Mouse (Mus musculus): ENCODE results near the gene Ap3m1. TPM values are rescaled to one million over a fixed set of nuclear protein-coding genes. Genes with fewer than 3 reads are reported as not detected.

The Ap3m1 gene
- polyA plus RNA-seq, 1 experiment from 2014 or later = 110 TPM

DNA sequence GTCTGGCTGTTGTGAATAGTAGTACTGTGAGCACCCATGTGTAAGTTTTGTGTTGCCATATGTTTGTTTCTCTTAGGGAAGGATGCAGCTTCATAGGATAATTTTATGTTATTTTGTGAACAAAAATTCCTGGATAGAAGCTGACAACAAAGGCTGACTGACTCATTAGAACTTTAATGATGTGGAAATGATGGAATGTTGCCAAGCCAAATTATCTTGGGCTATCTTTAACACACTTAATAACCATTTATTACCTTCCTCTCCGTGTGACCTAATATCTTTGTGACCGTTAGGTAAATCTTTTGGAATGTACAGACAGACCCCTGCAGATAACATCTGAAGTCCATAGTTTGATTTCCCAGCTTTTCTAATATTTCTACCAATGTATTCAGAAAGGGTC is 33.8 kb upstream of the Ap3m1 start:
- WGBS = 71% methylated on average over 2 of the region's 2 CpGs
- no peaks in the 10 kb centered on the region for H3K36me3 ChIP-seq
- H3K4me1 ChIP-seq (replicated peaks) = 0 out of 2 replicates have a peak, but pooled peaks cover 11% of the 10 kb centered on the region
- no peak overlapping the region for H3K27ac ChIP-seq
- H3K27me3 ChIP-seq (ENCODE audit: insufficient read depth, poor library complexity, severe bottlenecking) = no peaks in the 10 kb centered on the region
- no peaks in the 10 kb centered on the region for H3K9me3 ChIP-seq
- DNase-seq (ENCODE audit: low spot score) = no peak
- no peak overlapping the region for H3K4me3 ChIP-seq

GRCm38 (mm10) chr14:21085666-21086065 is 33.4 kb upstream of the Ap3m1 start:
- Histone ChIP-seq H3K27ac (no peak overlapping the region), H3K36me3 (no peaks in the 10 kb centered on the region), H3K9me3 (no peaks in the 10 kb centered on the region), H3K27me3 (ENCODE audit: insufficient read depth, poor library complexity, severe bottlenecking) (no peaks in the 10 kb centered on the region), H3K4me3 (no peak overlapping the region), H3K4me1 (replicated peaks) (0 out of 2 replicates have a peak, but pooled peaks cover 11% of the 10 kb centered on the region)
- 87% methylated on average over 5 of the region's 5 CpGs for WGBS
- no peak for DNase-seq (ENCODE audit: low spot score)

GRCm38 (mm10) chr14:21082823-21083222 is 30.5 kb upstream of the Ap3m1 start:
- DNase-seq (ENCODE audit: low spot score) = no peak
- Histone ChIP-seq H3K4me3 (no peak overlapping the region), H3K27ac (no peak overlapping the region), H3K27me3 (ENCODE audit: insufficient read depth, poor library complexity, severe bottlenecking) (no peaks in the 10 kb centered on the region), H3K9me3 (no peaks in the 10 kb centered on the region), H3K4me1 (replicated peaks) (0 out of 2 replicates have a peak, but pooled peaks cover 8% of the 10 kb centered on the region), H3K36me3 (no peaks in the 10 kb centered on the region)
- WGBS = 65% methylated on average over 1 of the region's 1 CpGs

DNA sequence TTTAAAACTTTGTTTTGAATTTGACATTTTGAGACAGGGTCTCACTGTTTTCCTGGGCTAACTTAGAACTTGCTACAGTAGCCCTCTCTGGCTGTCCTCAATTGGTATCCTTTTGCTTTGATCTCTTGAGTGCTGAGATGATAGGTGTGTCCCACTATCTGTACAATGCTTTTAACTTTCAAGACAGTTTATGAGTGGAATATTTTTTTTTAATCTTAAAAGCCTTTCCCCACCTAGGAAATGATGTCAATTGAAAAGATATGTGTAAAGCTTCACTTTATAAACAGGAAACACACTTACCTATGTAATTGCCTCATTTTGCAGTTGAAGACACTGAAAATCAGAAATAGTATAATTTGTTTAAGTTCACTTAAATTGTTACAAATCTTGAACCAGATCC is 26.2 kb upstream of the Ap3m1 start:
- DNase-seq (ENCODE audit: low spot score) = no peak
- no peak overlapping the region for H3K4me3 ChIP-seq

GRCm38 (mm10) chr14:21077939-21078338 is 25.6 kb upstream of the Ap3m1 start:
- no peaks in the 10 kb centered on the region for H3K36me3 ChIP-seq
- no peaks in the 10 kb centered on the region for H3K9me3 ChIP-seq
- H3K4me3 ChIP-seq = no peak overlapping the region
- 90% methylated on average over 4 of the region's 4 CpGs for WGBS
- DNase-seq (ENCODE audit: low spot score) = no peak
- H3K27ac ChIP-seq = no peak overlapping the region
- H3K4me1 ChIP-seq (replicated peaks) = peaks cover 12% of the 10 kb centered on the region
- no peaks in the 10 kb centered on the region for H3K27me3 ChIP-seq (ENCODE audit: insufficient read depth, poor library complexity, severe bottlenecking)

More for the DNA sequence above, 26.2 kb upstream of the Ap3m1 start:
- Histone ChIP-seq H3K27me3 (ENCODE audit: insufficient read depth, poor library complexity, severe bottlenecking) (no peaks in the 10 kb centered on the region), H3K9me3 (no peaks in the 10 kb centered on the region), H3K36me3 (no peaks in the 10 kb centered on the region), H3K27ac (no peak overlapping the region), H3K4me1 (replicated peaks) (peaks cover 12% of the 10 kb centered on the region)

- WGBS = 53% methylated on average over 7 of the region's 7 CpGs
- DNase-seq (ENCODE audit: low spot score) = no peak
- Histone ChIP-seq H3K4me1 (replicated peaks) (peaks cover 12% of the 10 kb centered on the region), H3K9me3 (no peaks in the 10 kb centered on the region), H3K27ac (peak overlapping the region; percentile 91), H3K27me3 (ENCODE audit: insufficient read depth, poor library complexity, severe bottlenecking) (no peaks in the 10 kb centered on the region), H3K36me3 (no peaks in the 10 kb centered on the region), H3K4me3 (peak overlapping the region; percentile 73)
Observed at GRCm38 (mm10) chr14:21076501-21077194, 24.3 kb upstream of the Ap3m1 start.

DNA sequence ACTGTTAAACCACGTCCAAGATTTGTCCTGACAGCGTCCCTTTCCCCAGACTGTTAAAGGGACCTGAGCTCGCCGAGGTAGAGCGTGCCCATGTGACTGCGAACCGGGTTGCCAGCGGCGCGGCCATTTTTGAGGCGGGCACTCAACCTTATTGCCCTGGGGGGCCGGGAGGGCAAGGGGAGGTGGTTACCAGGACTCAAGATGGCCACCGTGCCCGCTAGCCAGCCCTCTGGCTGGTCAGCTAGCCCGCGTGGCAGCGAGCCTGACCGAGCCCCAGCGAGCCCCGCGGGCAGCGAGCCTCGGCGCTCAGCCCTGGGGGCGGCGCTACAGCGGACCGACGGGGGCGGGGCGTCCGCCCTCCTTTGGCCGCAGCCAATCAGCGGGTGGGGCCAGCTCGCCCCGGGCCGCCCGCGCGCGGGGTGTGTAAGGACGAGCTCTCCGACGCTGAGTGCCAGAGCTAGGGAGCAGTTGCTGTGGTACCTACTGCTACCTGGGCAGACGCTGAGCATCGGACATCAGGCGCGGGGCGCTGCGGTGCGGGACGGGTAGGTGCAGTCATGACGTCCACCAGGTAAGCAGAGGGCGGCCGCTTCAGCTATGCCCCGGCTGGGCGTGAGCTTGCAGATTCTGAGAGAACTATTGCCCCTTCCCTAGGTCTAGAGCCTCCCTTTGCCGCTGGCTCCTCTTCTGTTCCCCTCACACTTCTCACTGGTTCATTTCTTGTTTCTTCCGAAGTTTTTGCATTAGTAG is 23.6 kb upstream of the Ap3m1 start:
- no peaks in the 10 kb centered on the region for H3K36me3 ChIP-seq
- WGBS = under 1% methylated on average over 59 of the region's 59 CpGs
- peak; percentile 91 for DNase-seq (ENCODE audit: low spot score)
- H3K27ac ChIP-seq = peak overlapping the region; percentile 91
- H3K27me3 ChIP-seq (ENCODE audit: insufficient read depth, poor library complexity, severe bottlenecking) = no peaks in the 10 kb centered on the region
- no peaks in the 10 kb centered on the region for H3K9me3 ChIP-seq
- peak overlapping the region; percentile 73 for H3K4me3 ChIP-seq
- peaks cover 12% of the 10 kb centered on the region for H3K4me1 ChIP-seq (replicated peaks)

DNA sequence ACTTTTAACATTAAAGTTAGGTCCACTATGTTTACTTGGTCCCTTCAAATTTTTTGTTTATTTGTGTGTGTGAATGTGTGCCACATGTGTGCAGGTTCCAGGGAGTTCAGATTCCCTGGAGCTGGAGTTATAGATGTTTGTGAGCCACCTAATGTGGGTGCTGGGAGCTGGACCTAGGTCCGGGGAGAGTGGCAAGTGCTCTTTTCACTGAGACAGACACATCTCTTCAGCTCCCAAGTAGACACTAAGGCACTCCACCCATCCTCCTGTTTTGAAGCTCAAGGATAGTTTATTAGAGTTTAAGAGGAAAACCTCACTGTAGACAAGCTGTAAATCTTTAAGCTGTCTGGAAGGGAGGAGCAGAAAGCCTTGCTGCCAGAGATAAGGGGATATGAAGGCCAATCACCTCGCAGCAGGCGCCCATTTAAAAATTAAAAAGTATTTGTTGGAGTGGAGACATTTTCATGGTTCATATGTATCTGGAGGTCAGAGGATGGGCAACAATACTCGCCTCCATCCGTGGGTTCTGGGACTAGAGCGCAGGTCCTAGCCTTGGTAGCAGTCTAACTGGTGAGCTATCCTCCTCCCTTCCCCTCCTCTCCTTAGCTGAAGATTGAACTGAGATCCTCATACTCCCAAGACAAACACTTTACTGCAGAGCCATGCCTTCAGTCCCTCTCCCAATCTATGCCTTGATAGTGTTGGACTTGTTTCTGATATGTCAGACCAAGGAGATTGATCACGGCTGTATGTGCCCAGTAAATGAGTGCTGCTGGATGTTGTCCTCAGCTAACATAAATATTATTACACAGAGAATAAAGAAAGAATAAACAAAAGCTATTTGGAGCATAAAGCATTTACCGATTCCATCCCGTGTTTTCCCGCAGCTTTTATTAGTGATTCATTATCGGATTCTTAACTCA is 22.4 kb upstream of the Ap3m1 start:
- H3K4me3 ChIP-seq = peak overlapping the region; percentile 73
- H3K27ac ChIP-seq = no peak overlapping the region
- H3K9me3 ChIP-seq = no peaks in the 10 kb centered on the region
- 69% methylated on average over 11 of the region's 11 CpGs for WGBS
- no peak for DNase-seq (ENCODE audit: low spot score)
- peaks cover 12% of the 10 kb centered on the region for H3K4me1 ChIP-seq (replicated peaks)
- H3K36me3 ChIP-seq = no peaks in the 10 kb centered on the region
- no peaks in the 10 kb centered on the region for H3K27me3 ChIP-seq (ENCODE audit: insufficient read depth, poor library complexity, severe bottlenecking)

DNA sequence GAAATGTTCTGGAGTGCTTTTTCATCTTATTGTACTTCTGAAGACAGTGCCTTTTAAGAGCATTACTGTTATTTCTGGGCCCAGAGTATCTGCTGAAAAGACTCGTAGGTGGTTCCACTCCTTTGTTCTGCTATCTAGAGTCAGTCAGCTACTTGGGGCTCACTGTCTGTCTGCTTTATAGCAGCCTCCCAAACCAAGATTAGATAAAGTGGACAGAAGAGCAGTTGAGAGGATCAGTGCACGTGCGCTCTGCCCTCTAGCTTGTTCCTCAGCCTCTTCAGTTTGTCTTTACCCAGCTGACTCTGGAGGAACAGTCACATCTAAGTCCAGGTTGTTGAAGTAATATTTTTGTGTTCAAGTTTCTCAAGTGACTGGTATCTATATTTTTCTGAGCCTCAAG is 21.7 kb upstream of the Ap3m1 start:
- Histone ChIP-seq H3K4me1 (replicated peaks) (peaks cover 12% of the 10 kb centered on the region), H3K36me3 (no peaks in the 10 kb centered on the region), H3K27ac (no peak overlapping the region), H3K27me3 (ENCODE audit: insufficient read depth, poor library complexity, severe bottlenecking) (no peaks in the 10 kb centered on the region), H3K9me3 (no peaks in the 10 kb centered on the region), H3K4me3 (no peak overlapping the region)
- DNase-seq (ENCODE audit: low spot score) = no peak
- WGBS = 77% methylated on average over 3 of the region's 3 CpGs

GRCm38 (mm10) chr14:21069594-21069993 is 17.3 kb upstream of the Ap3m1 start:
- Histone ChIP-seq H3K36me3 (no peaks in the 10 kb centered on the region), H3K4me1 (replicated peaks) (no peaks in the 10 kb centered on the region), H3K9me3 (no peaks in the 10 kb centered on the region), H3K4me3 (no peak overlapping the region), H3K27me3 (ENCODE audit: insufficient read depth, poor library complexity, severe bottlenecking) (no peaks in the 10 kb centered on the region), H3K27ac (no peak overlapping the region)
- WGBS = 90% methylated on average over 5 of the region's 5 CpGs
- no peak for DNase-seq (ENCODE audit: low spot score)

DNA sequence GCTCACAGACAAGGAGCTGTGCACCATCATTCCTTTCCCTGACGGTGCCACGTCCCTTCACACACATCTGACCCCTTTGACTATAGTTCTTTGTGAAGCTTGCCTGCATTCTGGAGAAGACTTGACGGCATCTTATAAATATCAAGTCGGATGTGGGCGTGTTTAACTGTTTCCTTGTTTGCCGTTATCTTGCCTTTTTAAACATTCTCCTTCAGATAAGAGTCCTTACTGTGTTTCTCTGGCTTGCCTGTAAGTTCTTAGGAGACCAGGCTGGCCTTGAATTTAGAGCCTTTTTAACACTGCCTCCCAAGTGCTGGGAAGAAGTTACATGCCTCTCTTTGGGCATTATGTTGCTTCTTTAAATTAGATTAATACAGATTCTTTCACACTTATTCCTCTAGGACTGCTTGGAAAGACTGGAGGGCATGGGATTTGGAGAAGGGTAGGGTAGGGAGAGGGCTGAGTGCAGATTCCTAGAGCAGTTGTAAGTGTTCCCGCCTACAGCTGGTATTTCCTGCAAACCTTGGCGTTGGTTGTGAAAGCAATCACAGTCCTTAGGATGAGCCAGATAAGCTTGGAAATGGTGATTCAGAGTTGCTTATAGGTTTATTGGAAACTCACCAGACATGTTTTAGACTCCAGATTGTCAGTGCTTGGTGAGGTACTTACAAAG is 13.3 kb upstream of the Ap3m1 start:
- H3K9me3 ChIP-seq = no peaks in the 10 kb centered on the region
- no peaks in the 10 kb centered on the region for H3K27me3 ChIP-seq (ENCODE audit: insufficient read depth, poor library complexity, severe bottlenecking)
- WGBS = 74% methylated on average over 8 of the region's 8 CpGs
- no peaks in the 10 kb centered on the region for H3K4me1 ChIP-seq (replicated peaks)
- no peak for DNase-seq (ENCODE audit: low spot score)
- H3K36me3 ChIP-seq = no peaks in the 10 kb centered on the region
- H3K4me3 ChIP-seq = no peak overlapping the region
- H3K27ac ChIP-seq = no peak overlapping the region

GRCm38 (mm10) chr14:21064321-21064720 is 12.0 kb upstream of the Ap3m1 start:
- no peak for DNase-seq (ENCODE audit: low spot score)
- 69% methylated on average over 1 of the region's 1 CpGs for WGBS
- no peaks in the 10 kb centered on the region for H3K36me3 ChIP-seq
- H3K4me3 ChIP-seq = no peak overlapping the region
- no peaks in the 10 kb centered on the region for H3K9me3 ChIP-seq
- H3K27ac ChIP-seq = no peak overlapping the region
- H3K4me1 ChIP-seq (replicated peaks) = no peaks in the 10 kb centered on the region
- H3K27me3 ChIP-seq (ENCODE audit: insufficient read depth, poor library complexity, severe bottlenecking) = no peaks in the 10 kb centered on the region

All from hindbrain, embryonic 10.5 days (tissue).